Mouse (Mus musculus): ENCODE measurements around the gene Zfp457.
"Not testable (repeated sequence)": the region's sequence is repeated elsewhere in the genome, so short reads cannot be mapped to it uniquely, and the experiment has no call there.

The Zfp457 gene

GRCm38 (mm10) chr13:67305822-67306672 lies at the start of gene Zfp457:
Gene Zfp457, minus strand, starts transcription at chr13:67306485.
- peak; percentile 99 for DNase-seq

GRCm38 (mm10) chr13:67351854-67352253 lies 45.6 kb upstream of the Zfp457 start:
- no peak for DNase-seq

DNA sequence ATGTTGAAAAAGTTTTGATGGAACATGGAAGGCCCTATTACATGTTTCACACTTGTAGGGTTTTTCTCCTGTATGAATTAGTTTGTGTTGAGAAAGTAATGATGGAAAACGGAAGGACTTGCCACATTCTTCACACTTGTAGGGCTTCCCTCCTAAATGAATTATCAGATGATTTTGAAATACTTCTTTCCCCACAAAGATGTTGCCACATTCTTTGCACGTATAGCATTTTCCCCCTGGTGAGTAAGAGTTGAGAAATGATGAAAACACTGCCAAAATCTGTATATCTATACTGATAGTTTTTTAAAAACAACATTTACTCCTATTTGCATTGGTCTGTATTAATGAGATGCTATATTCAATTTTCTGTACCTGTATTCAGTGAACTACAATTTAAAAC lies 37.1 kb upstream of the Zfp457 start:
- DNase-seq = no peak

GRCm38 (mm10) chr13:67332877-67333276 lies 26.6 kb upstream of the Zfp457 start:
- no peak for DNase-seq

- peak; percentile 99 for DNase-seq
These were observed 25.9 kb upstream of the Zfp457 start, which contains the start of gene Zfp595 for GRCm38 (mm10) chr13:67332019-67332724. Gene Zfp595, minus strand, starts transcription at chr13:67332570.

- no peak for DNase-seq
These were observed 433 bp upstream of the Zfp457 start for GRCm38 (mm10) chr13:67306718-67307117.

DNA sequence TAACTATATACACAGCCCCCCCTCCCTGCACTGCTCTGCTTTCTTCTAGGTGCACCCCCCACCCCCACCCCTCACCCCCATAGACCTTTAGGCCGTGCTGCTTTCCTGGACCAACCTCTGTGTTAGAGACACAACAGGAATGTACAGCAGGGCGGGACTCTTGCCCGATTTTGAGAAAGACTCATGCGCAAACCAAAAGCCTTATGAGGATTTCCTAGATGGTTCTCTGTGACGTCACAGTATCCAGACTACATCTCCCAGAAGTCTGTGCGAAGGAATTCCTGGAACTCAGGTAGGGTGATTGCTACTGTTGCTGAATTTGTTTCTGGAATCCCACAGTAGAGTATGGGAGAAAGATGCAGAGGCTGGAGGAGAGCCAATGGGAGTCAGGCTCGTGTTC lies 28.0 kb downstream of the Zfp457 start, which contains the start of gene Zfp458:
Zfp458 (minus strand) TSS at position 153 of the 400 bp plus-strand sequence.
- DNase-seq = no peak

- DNase-seq = not testable (repeated sequence)
These were observed 36.8 kb downstream of the Zfp457 start for GRCm38 (mm10) chr13:67269383-67270065.

- DNase-seq = peak; percentile 98
These were observed 37.5 kb downstream of the Zfp457 start for GRCm38 (mm10) chr13:67268568-67269369.
